Mouse (Mus musculus) spleen, adult 2 months (tissue): ENCODE results near the gene Nhlh1.

Experiments used
- CTCF ChIP-seq: fragments of 200-500 bp; IDR thresholded peaks from 2 replicates; pipeline ENCODE4 v1.5.1; 2011; ENCODE audit warnings: mild to moderate bottlenecking, inconsistent platforms; ENCODE audit not compliant: insufficient read depth, insufficient read length, insufficient replicate concordance; ENCODE audit errors: extremely low read depth
- POLR2A ChIP-seq: fragments of 200-500 bp; IDR thresholded peaks from 2 replicates; pipeline ENCODE4 v1.6.1; 2011; ENCODE audit warnings: low read depth, low read length, inconsistent platforms

DNA sequence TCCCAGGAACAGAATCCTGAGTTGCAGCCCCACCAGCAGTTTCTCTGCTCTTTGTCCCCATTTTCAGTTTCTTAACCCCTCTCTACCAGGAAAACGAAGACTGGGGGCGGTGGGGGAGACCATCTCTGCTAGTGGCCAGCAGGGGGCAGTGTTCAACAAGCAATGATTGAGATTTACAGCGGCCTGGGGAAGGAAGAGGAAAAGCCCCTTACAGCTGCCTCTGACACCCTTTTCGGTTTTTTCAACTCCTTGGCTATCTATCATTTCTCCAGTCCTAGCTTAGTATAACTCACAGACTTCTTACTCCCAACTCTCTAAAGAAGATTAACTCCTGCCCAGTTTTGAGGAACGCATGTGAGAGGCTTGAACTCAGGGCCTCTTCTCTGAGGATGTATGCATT is 10.4 kb downstream of the Nhlh1 start:
- TF ChIP-seq CTCF (peak; percentile 86; the same call in 1 of the 2 replicates), POLR2A (no peak)
